Mouse (Mus musculus) Patski (cell line): ENCODE measurements around the gene Nxt1. TPM values are rescaled to one million over a fixed set of nuclear protein-coding genes. Genes with fewer than 3 reads are reported as not detected.

Source experiments
- ATAC-seq: fragments of 100-300 bp; one replicate; pipeline ENCODE4 v1.8.0; 2021
- CTCF ChIA-PET: fragments of 350-600 bp; sonication (Branson Sonifier 250); formaldehyde crosslinking; loops from one replicate; lab custom pipeline; 2022; ENCODE audit warnings: inconsistent platforms; lab: Charles Lee
- POLR2A ChIA-PET: fragments of 350-600 bp; sonication (Branson Sonifier 250); formaldehyde crosslinking; loops from one replicate; lab custom pipeline; 2022; ENCODE audit warnings: antibody characterized with exemption, inconsistent platforms; lab: Charles Lee
- DNase-seq: peaks from one replicate; pipeline ENCODE4 v3.0.0-alpha.2; 2011; ENCODE audit warnings: low read depth, low spot score
- H3K27me3 ChIP-seq: fragments of 371-371 bp; one replicate; pipeline ENCODE4 v1.5.1; 2021
- CTCF ChIP-seq: fragments of 100-300 bp; IDR thresholded peaks from one replicate; pipeline ENCODE4 v1.5.1; 2021
- in situ Hi-C: fragments of 300-500 bp; cut with MboI; formaldehyde crosslinking; loops from 3 replicates; pipeline ENCODE4 v1.11.1; 2018; ENCODE audit warnings: low pct_unique_long_range_greater_than_20kb, mixed read lengths
- polyA plus RNA-seq: library from polyadenylated mRNA; unstranded; gene quantifications from one replicate; pipeline ENCODE4 v1.2.3, GENCODE M21; 2021

Gene Nxt1
- polyA plus RNA-seq, 1 experiment from 2014 or later, result 30.5 TPM

- H3K27me3 ChIP-seq, result no peaks in the 10 kb centered on the region
- CTCF ChIA-PET, result interaction anchor here (1.1 to 1.3 kb wide), 2 partner anchors 18 to 21 kb away, joined by 3 to 4 read pairs; no protein-coding TSS in a partner anchor
- POLR2A ChIA-PET, result no interaction called here
- DNase-seq (no peak), ATAC-seq (no peak)
- TF ChIP-seq CTCF, result no peak
- in situ Hi-C loops, result loop anchor here (10.0 kb wide), 1 partner anchor 66 kb away; no protein-coding TSS in a partner anchor
These were observed 21.6 kb upstream of the Nxt1 start for GRCm38 (mm10) chr2:148650587-148651357.

- H3K27me3 ChIP-seq, result no peaks in the 10 kb centered on the region
- TF ChIP-seq CTCF, result peak; percentile 85
- in situ Hi-C loops, result loop anchor here (5.0 to 10.0 kb wide), 2 partner anchors 70 to 533 kb away; no protein-coding TSS in a partner anchor
- ChIA-PET POLR2A (no interaction called here), CTCF (interaction anchor here (0.9 to 3.9 kb wide), 14 partner anchors 11 to 538 kb away, joined by 3 to 14 read pairs (median 4); partner anchors contain the start of genes Nxt1 and Thbd)
- DNase-seq (no peak), ATAC-seq (peak; percentile 76)
These were observed 17.4 kb upstream of the Nxt1 start for GRCm38 (mm10) chr2:148654961-148655360.

GRCm38 (mm10) chr2:148663458-148663857 is 8.9 kb upstream of the Nxt1 start:
- TF ChIP-seq CTCF, result no peak
- POLR2A ChIA-PET, result no interaction called here
- ATAC-seq, result no peak
- peaks cover 11% of the 10 kb centered on the region for H3K27me3 ChIP-seq
- CTCF ChIA-PET, result no interaction called here
- no peak for DNase-seq
- in situ Hi-C loops, result no loop called here

- ChIA-PET CTCF (no interaction called here), POLR2A (no interaction called here)
- in situ Hi-C loops, result loop anchor here (10.0 kb wide), 1 partner anchor 493 kb away; no protein-coding TSS in a partner anchor
- ATAC-seq (no peak), DNase-seq (no peak)
- no peak for TF ChIP-seq CTCF
- H3K27me3 ChIP-seq, result no peaks in the 10 kb centered on the region
These were observed 5.4 kb downstream of the Nxt1 start for GRCm38 (mm10) chr2:148677801-148678200.

- in situ Hi-C loops, result loop anchor here (10.0 kb wide), 1 partner anchor 495 kb away; no protein-coding TSS in a partner anchor
- CTCF ChIA-PET, result interaction anchor here (1.0 to 1.5 kb wide), 3 partner anchors 27 to 73 kb away, joined by 3 to 6 read pairs (median 3); no protein-coding TSS in a partner anchor
- POLR2A ChIA-PET, result interaction anchor here (0.7 to 1.0 kb wide), 2 partner anchors 12 to 53 kb away, joined by 3 to 4 read pairs; no protein-coding TSS in a partner anchor
- ATAC-seq, result peak; percentile 46
- no peak for TF ChIP-seq CTCF
- H3K27me3 ChIP-seq, result no peaks in the 10 kb centered on the region
- DNase-seq, result peak; percentile 48
These were observed 6.9 kb downstream of the Nxt1 start for GRCm38 (mm10) chr2:148679346-148679745.

GRCm38 (mm10) chr2:148680775-148681291 is 8.4 kb downstream of the Nxt1 start, which contains the start of gene Gzf1:
Gene Gzf1, plus strand, starts transcription at chr2:148681023.
- no peak for TF ChIP-seq CTCF
- no peaks in the 10 kb centered on the region for H3K27me3 ChIP-seq
- DNase-seq, result peak; percentile 98
- ATAC-seq, result peak; percentile 90
- ChIA-PET POLR2A (interaction anchor here (0.6 kb wide), 1 partner anchor 161 kb away, joined by 3 read pairs; no protein-coding TSS in a partner anchor), CTCF (interaction anchor here (1.4 to 1.5 kb wide), 3 partner anchors 15 to 71 kb away, joined by 3 read pairs; no protein-coding TSS in a partner anchor)
- in situ Hi-C loops, result no loop called here

- no peaks in the 10 kb centered on the region for H3K27me3 ChIP-seq
- no peak for DNase-seq
- ChIA-PET CTCF (interaction anchor here (1.4 kb wide), 2 partner anchors 15 to 70 kb away, joined by 3 read pairs; no protein-coding TSS in a partner anchor), POLR2A (interaction anchor here (1.6 kb wide), 1 partner anchor 23 kb away, joined by 4 read pairs; no protein-coding TSS in a partner anchor)
- no peak for TF ChIP-seq CTCF
- ATAC-seq, result peak; percentile 44
- in situ Hi-C loops, result no loop called here
These were observed 9.1 kb downstream of the Nxt1 start for GRCm38 (mm10) chr2:148681461-148681891.

GRCm38 (mm10) chr2:148683031-148683430 is 10.6 kb downstream of the Nxt1 start:
- ChIA-PET CTCF (interaction anchor here (1.0 to 1.6 kb wide), 2 partner anchors 10 to 39 kb away, joined by 3 read pairs; no protein-coding TSS in a partner anchor), POLR2A (interaction anchor here (1.4 to 1.6 kb wide), 2 partner anchors 21 to 22 kb away, joined by 3 to 4 read pairs; no protein-coding TSS in a partner anchor)
- ATAC-seq, result no peak
- in situ Hi-C loops, result no loop called here
- DNase-seq, result no peak
- no peaks in the 10 kb centered on the region for H3K27me3 ChIP-seq
- TF ChIP-seq CTCF, result no peak

- ATAC-seq (no peak), DNase-seq (no peak)
- in situ Hi-C loops, result no loop called here
- ChIA-PET CTCF (no interaction called here), POLR2A (no interaction called here)
- no peak for TF ChIP-seq CTCF
- H3K27me3 ChIP-seq, result no peaks in the 10 kb centered on the region
These were observed 12.6 kb downstream of the Nxt1 start for GRCm38 (mm10) chr2:148684972-148685371.

GRCm38 (mm10) chr2:148685709-148686108 is 13.3 kb downstream of the Nxt1 start:
- no peak for DNase-seq
- H3K27me3 ChIP-seq, result no peaks in the 10 kb centered on the region
- POLR2A ChIA-PET, result no interaction called here
- TF ChIP-seq CTCF, result no peak
- in situ Hi-C loops, result no loop called here
- ATAC-seq, result no peak
- CTCF ChIA-PET, result no interaction called here
